Mouse (Mus musculus) adrenal gland, postnatal 36 days (tissue): ENCODE measurements at regions not wholly inside any gene's neighbourhood (a gene's known extent, or its start where the extent isn't known, plus 50 kb on each side); places are given as distances from the start of the nearest gene placed in this dataset.
"Not testable (repeated sequence)": the region's sequence is repeated elsewhere in the genome, so short reads cannot be mapped to it uniquely, and the experiment has no call there.

Source experiments
- DNase-seq, 2 experiments: peaks; one replicate each; pipeline ENCODE4 v3.0.0; 2021; ENCODE audit warnings: mixed read lengths in 1 of 2

GRCm38 (mm10) chr2:44513080-44513724 lies 414.3 kb downstream of the Gtdc1 start:
- no peak for DNase-seq

GRCm38 (mm10) chr2:44512334-44512733 lies 415.1 kb downstream of the Gtdc1 start:
- DNase-seq: no peak

GRCm38 (mm10) chr2:44509101-44509500 lies 418.4 kb downstream of the Gtdc1 start:
- peak; percentile 75 to 80 for DNase-seq

- DNase-seq: peak; percentile 42 to 59
These were observed 423.2 kb downstream of the Gtdc1 start for GRCm38 (mm10) chr2:44504273-44504672.

GRCm38 (mm10) chr2:44490806-44491205 lies 436.7 kb downstream of the Gtdc1 start:
- not testable (repeated sequence) for DNase-seq

- DNase-seq: no peak
These were observed 437.2 kb downstream of the Gtdc1 start for GRCm38 (mm10) chr2:44490230-44490629.

- DNase-seq: no peak
These were observed 441.6 kb downstream of the Gtdc1 start for GRCm38 (mm10) chr2:44485880-44486279.

GRCm38 (mm10) chr2:44479746-44480145 lies 447.7 kb downstream of the Gtdc1 start:
- peak; percentile 39 to 40 for DNase-seq

GRCm38 (mm10) chr2:44475456-44475855 lies 452.0 kb downstream of the Gtdc1 start:
- DNase-seq: no peak

- DNase-seq: no peak
These were observed 452.8 kb downstream of the Gtdc1 start for GRCm38 (mm10) chr2:44474653-44475052.

- DNase-seq: no peak
These were observed 456.1 kb downstream of the Gtdc1 start for GRCm38 (mm10) chr2:44471381-44471780.

- DNase-seq: no peak
These were observed 456.5 kb downstream of the Gtdc1 start for GRCm38 (mm10) chr2:44470953-44471352.

GRCm38 (mm10) chr2:44464631-44465030 lies 462.8 kb downstream of the Gtdc1 start:
- DNase-seq: no peak

- DNase-seq: no peak
These were observed 464.7 kb downstream of the Gtdc1 start for GRCm38 (mm10) chr2:44462619-44463329.

- DNase-seq: peak in 1 of 2 experiments; percentile 7
These were observed 465.9 kb downstream of the Gtdc1 start for GRCm38 (mm10) chr2:44461289-44462250.

- DNase-seq: no peak
These were observed 478.0 kb downstream of the Gtdc1 start for GRCm38 (mm10) chr2:44449471-44449870.
